Mouse (Mus musculus) heart, embryonic 11.5 days (tissue): ENCODE measurements at regions not wholly inside any gene's neighbourhood (a gene's known extent, or its start where the extent isn't known, plus 50 kb on each side); places are given as distances from the start of the nearest gene placed in this dataset.

Experiments
- ATAC-seq: fragments of 200-750 bp; cut with Nextera tagmentation; replicated peaks from 2 replicates; pipeline ENCODE4 v1.8.0; 2017; ENCODE audit warnings: moderate library complexity; ENCODE audit not compliant: insufficient number of reproducible peaks, low FRiP score, low TSS enrichment
- H3K27ac ChIP-seq: fragments of 300-500 bp; sonication (generic); 2 replicates; pipeline ENCODE4 v1.5.1; 2014; ENCODE audit warnings: mild to moderate bottlenecking, low read depth, low read length
- H3K27me3 ChIP-seq: fragments of 300-500 bp; sonication (generic); 2 replicates; pipeline ENCODE4 v1.6.1; 2014; ENCODE audit warnings: mild to moderate bottlenecking, low read length, mixed read lengths; ENCODE audit not compliant: control insufficient read depth, insufficient read depth
- H3K36me3 ChIP-seq: fragments of 300-500 bp; sonication (generic); 2 replicates; pipeline ENCODE4 v1.6.1; 2014; ENCODE audit warnings: mild to moderate bottlenecking, low read length, moderate library complexity, mixed read lengths; ENCODE audit not compliant: control insufficient read depth, insufficient read depth
- H3K4me1 ChIP-seq: fragments of 300-500 bp; sonication (generic); 2 replicates; pipeline ENCODE4 v1.6.1; 2014; ENCODE audit warnings: low read length; ENCODE audit not compliant: control insufficient read depth, insufficient read depth
- H3K4me2 ChIP-seq: fragments of 300-500 bp; sonication (generic); 2 replicates; pipeline ENCODE4 v1.6.1; 2014; ENCODE audit warnings: mild to moderate bottlenecking, moderate library complexity
- H3K4me3 ChIP-seq: fragments of 300-500 bp; sonication (generic); 2 replicates; pipeline ENCODE4 v1.5.1; 2014; ENCODE audit warnings: low read depth, low read length
- H3K9ac ChIP-seq: fragments of 300-500 bp; sonication (generic); 2 replicates; pipeline ENCODE4 v1.6.1; 2014; ENCODE audit warnings: mild to moderate bottlenecking, low read depth, low read length, moderate library complexity
- H3K9me3 ChIP-seq: fragments of 300-500 bp; sonication (generic); replicated peaks from 2 replicates; pipeline ENCODE4 v1.6.1; 2016; ENCODE audit warnings: low read length; ENCODE audit not compliant: control insufficient read depth
- WGBS: fragments of 180-500 bp; shearing (Covaris S2); extraction: QIAGEN DNeasy Blood & Tissue Kit; methylation state at CpG from one replicate; pipeline ENCODE4 v1.1.7; 2014; ENCODE audit not compliant: insufficient replicate concordance; 5-methylcytosine and 5-hydroxymethylcytosine counted together

DNA sequence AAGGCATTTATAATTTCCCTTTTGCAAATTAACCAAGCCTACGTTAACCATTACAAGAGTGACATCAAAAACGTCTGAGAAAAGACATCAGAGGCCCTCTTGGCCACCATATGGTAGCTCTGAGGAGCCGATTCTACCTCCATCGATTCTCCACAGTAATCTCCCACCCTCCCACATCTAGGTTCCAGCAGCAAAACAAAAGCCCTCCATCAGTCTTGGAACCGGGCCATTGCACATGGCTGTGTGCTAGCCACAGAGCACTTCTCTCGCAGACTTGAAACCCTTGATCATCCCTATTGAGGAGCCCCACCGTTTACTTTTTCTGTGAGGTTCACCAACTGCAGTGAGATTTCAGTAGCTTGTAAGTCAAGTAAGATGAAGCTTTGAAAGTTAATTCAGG, 310.5 kb upstream of the Adamts9 start:
- Histone ChIP-seq H3K9ac (no peak overlapping the region), H3K36me3 (no peaks in the 10 kb centered on the region), H3K27me3 (no peaks in the 10 kb centered on the region), H3K4me3 (no peak overlapping the region), H3K4me2 (no peak overlapping the region), H3K9me3 (no peaks in the 10 kb centered on the region), H3K27ac (no peak overlapping the region), H3K4me1 (peaks cover 19% of the 10 kb centered on the region)
- no peak for ATAC-seq
- WGBS: 73% methylated on average over 7 of the region's 7 CpGs

DNA sequence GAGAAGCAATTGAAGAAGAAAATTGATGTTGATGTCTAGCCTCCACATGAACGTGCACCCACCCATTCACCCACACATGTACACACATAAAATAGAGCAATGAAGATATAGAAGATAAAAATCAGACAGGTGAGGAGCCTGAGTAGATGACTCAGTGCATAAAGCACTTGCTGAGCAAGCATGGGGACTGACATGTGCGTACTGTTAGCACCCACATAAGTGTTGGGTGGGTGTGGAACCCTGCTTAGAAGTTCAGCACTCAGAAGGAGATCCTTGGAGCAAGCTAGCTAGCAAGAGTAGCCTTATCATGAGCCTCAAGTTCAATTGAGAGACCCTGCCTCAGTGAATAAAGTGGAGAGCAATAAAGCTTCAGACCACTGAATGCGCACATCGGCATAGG, 305.7 kb upstream of the Adamts9 start:
- WGBS: 90% methylated on average over 4 of the region's 4 CpGs

GRCm38 (mm10) chr6:93246498-93247242, 303.4 kb upstream of the Adamts9 start:
- 70% methylated on average over 6 of the region's 6 CpGs for WGBS
- ATAC-seq: no peak
- H3K36me3 ChIP-seq: no peaks in the 10 kb centered on the region

More for the DNA sequence above, 305.7 kb upstream of the Adamts9 start:
- ATAC-seq: no peak
- H3K27me3 ChIP-seq: no peaks in the 10 kb centered on the region
- peaks cover 11% of the 10 kb centered on the region for H3K4me1 ChIP-seq
- no peak overlapping the region for H3K4me2 ChIP-seq
- H3K36me3 ChIP-seq: no peaks in the 10 kb centered on the region
- H3K27ac ChIP-seq: no peak overlapping the region
- no peaks in the 10 kb centered on the region for H3K9me3 ChIP-seq
- no peak overlapping the region for H3K4me3 ChIP-seq
- no peak overlapping the region for H3K9ac ChIP-seq

DNA sequence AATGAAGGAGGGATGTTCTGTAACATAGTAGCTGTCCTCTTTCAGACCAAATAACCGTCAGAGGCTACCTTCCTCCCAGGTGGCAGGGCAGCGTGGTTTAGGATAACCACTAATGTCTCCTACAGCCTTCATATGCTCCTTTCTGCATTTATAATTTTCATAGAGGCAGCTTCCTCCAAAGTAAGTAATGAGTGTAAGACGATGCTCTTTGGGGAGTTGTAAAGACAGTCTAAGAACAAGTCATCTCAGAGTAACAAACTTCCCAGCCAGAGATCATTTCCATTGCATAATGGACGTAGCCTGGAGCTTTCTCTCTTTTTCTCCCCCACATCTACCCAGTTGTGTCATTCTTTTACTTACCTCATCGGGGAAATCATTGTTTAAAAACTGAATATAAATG, 292.3 kb upstream of the Adamts9 start:
- Histone ChIP-seq H3K27me3 (no peaks in the 10 kb centered on the region), H3K4me2 (no peak overlapping the region), H3K36me3 (no peaks in the 10 kb centered on the region), H3K4me3 (no peak overlapping the region), H3K9ac (no peak overlapping the region), H3K27ac (no peak overlapping the region), H3K4me1 (peaks cover 11% of the 10 kb centered on the region), H3K9me3 (no peaks in the 10 kb centered on the region)
- no peak for ATAC-seq
- 71% methylated on average over 5 of the region's 5 CpGs for WGBS

More at GRCm38 (mm10) chr6:93246498-93247242, 303.4 kb upstream of the Adamts9 start:
- Histone ChIP-seq H3K9me3 (no peaks in the 10 kb centered on the region), H3K27ac (no peak overlapping the region), H3K4me1 (peaks cover 6% of the 10 kb centered on the region), H3K27me3 (no peaks in the 10 kb centered on the region), H3K4me3 (no peak overlapping the region), H3K9ac (no peak overlapping the region), H3K4me2 (no peak overlapping the region)

DNA sequence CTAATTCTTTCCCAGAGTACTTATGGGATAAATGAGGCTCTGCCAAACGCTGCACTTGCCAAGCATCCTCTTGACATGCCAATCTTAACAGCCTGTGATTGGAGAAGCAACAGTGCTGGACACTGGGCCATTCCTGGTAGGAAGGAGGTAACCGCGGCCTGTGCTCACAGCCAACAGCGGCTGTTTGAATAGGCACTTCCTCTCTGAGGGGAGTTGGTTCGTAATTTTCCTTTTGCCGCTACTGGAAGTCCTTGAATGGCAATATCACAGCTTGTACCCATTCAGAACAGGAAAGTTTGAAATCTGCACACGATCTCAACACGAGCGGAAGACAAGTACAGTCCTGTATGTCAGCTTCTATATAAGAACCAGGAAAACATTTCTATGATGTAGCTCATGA, 289.3 kb upstream of the Adamts9 start:
- H3K9ac ChIP-seq: no peak overlapping the region
- H3K9me3 ChIP-seq: no peaks in the 10 kb centered on the region
- H3K27ac ChIP-seq: no peak overlapping the region
- H3K4me3 ChIP-seq: no peak overlapping the region
- peaks cover 14% of the 10 kb centered on the region for H3K4me1 ChIP-seq
- 56% methylated on average over 9 of the region's 9 CpGs for WGBS
- ATAC-seq: no peak
- no peaks in the 10 kb centered on the region for H3K36me3 ChIP-seq
- no peaks in the 10 kb centered on the region for H3K27me3 ChIP-seq
- H3K4me2 ChIP-seq: no peak overlapping the region; the same call in 1 of the 2 replicates

DNA sequence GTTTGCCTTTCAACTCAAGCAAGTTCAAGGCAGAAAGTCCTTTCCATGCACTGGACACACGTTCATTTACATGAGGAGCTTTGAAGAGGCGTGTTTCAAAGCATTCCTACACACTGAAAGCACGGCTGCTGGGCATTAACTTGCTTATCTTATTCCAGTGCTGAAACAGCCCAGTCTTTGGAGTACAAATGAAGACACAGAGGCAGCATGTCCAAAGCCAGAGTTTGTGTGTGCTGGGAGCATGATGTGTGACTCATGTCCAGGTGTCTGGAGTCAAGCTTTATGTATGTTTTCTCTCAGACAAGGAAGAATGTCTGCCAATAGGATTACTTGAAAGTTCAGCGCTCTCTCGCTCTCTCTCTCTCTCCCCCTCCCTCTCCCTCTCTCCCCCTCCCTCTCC, 287.2 kb upstream of the Adamts9 start:
- 47% methylated on average over 5 of the region's 5 CpGs for WGBS
- H3K4me1 ChIP-seq: peaks cover 10% of the 10 kb centered on the region
- H3K27ac ChIP-seq: no peak overlapping the region
- H3K27me3 ChIP-seq: no peaks in the 10 kb centered on the region
- ATAC-seq: no peak
- no peak overlapping the region for H3K9ac ChIP-seq
- H3K4me3 ChIP-seq: no peak overlapping the region
- no peaks in the 10 kb centered on the region for H3K36me3 ChIP-seq
- no peak overlapping the region for H3K4me2 ChIP-seq
- H3K9me3 ChIP-seq: no peaks in the 10 kb centered on the region

DNA sequence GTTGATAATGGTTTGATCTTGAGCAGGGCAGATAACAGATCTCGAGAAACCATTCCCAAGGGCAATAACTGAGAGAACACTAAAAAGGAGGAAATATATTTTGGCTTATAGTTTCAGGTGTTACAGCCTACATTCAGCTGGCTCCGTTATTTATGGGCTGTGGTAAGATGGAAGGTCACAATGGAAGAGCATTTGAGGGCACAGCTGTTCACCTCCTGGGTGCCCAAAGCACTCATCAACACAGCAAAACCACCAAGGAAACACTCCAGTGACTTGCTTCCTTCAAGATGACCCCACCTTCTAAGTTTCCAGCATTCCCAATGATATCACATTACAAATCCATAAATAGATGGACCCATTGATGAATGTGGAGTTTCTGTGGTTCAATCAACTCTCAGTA, 286.0 kb upstream of the Adamts9 start:
- H3K4me2 ChIP-seq: no peak overlapping the region
- no peak for ATAC-seq

DNA sequence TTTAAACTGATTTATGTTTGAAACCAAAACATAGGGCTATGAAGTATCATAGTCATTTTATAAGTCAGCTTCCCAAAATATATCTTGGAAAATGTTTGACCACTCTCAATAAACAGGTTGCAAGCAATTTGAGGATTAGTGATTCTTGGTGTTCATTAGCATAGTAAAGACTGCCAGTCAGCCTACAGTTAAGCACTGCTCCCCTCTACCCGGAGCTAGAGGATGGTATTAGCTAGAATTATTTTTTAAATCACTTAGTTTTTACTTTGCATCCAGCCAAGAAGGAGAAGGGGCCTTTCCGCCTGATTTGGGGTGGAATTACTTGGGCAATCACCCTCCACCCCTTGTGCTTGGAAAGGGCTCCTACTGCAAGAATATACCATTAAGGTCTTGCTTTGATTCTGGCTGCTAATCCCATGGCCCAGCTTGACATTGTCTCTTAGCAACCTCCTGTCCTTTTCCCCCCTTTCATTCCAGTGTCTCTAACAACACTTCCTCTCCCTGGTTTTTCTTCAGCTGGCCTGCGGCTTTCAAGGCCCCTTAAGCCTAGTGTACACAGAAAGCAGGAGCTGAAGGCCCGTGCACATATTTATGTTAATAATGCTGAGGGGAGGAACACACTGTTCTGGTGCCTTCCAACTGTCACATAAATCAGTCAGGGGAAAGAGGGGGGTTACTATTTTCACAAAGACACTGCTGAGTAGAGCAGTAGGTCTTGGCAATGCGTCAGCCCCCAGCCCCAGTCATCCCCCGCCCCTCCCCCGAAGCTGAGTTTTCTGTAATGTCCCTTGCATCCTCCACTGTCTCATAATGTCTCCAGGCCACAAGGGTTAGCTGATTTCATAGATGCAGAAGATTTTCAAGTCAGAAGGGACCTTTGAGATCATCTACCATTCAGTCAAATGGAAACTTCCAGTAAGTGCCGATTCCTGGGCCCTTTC, 280.6 kb upstream of the Adamts9 start:
- no peak; the same call in 1 of the 2 replicates for ATAC-seq
- WGBS: 44% methylated on average over 8 of the region's 8 CpGs
- no peaks in the 10 kb centered on the region for H3K9me3 ChIP-seq
- H3K36me3 ChIP-seq: no peaks in the 10 kb centered on the region
- no peak overlapping the region for H3K27ac ChIP-seq
- H3K4me2 ChIP-seq: no peak overlapping the region
- no peaks in the 10 kb centered on the region for H3K27me3 ChIP-seq
- no peak overlapping the region for H3K4me3 ChIP-seq
- peak overlapping the region; percentile 39; the same call in 1 of the 2 replicates for H3K9ac ChIP-seq
- peaks cover 8% of the 10 kb centered on the region; the same call in 1 of the 2 replicates for H3K4me1 ChIP-seq

More for the DNA sequence above, 286.0 kb upstream of the Adamts9 start:
- 91% methylated on average over 2 of the region's 2 CpGs for WGBS
- H3K4me3 ChIP-seq: no peak overlapping the region
- H3K36me3 ChIP-seq: no peaks in the 10 kb centered on the region
- no peak overlapping the region for H3K9ac ChIP-seq
- peaks cover 10% of the 10 kb centered on the region for H3K4me1 ChIP-seq
- no peak overlapping the region for H3K27ac ChIP-seq
- H3K9me3 ChIP-seq: no peaks in the 10 kb centered on the region
- H3K27me3 ChIP-seq: no peaks in the 10 kb centered on the region
